Mouse (Mus musculus): Measurements from ENCODE around the gene Gm28372.

Gene Gm28372

GRCm38 (mm10) chr2:130450434-130450796 is 45.4 kb downstream of the Gm28372 start:
- no peak for DNase-seq (ENCODE audit: low read depth, low spot score)

DNA sequence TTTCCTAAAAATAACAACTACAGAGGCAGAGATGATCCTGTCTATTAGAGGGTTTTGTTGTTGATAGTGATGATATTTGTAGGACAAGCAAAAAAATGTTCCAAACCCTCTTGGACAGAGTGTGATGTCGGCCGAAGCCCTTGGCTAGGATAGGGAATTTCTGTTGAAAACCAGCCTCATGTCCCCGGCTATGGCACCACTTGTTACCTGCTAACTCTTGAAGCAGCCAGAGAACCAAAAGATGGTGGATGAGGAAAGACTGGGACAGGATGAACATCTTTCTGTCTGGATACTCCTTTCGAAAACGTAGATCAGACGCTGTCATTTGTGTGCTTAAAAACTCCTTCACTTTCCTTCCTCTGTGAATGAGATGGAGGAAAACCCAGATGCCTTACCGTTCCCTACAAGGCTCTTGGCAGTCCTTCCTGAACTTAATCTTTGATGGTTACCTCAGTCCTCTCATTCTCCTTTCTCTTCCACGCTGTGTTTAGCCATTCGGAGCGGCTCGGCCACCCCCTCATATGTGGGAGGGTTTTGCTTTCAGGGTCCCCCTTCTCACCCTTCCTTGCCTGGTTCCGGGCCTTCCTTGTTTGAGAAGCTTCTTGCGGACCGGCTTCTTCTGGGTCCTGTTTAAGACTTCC is 46.2 kb downstream of the Gm28372 start:
- no peak for DNase-seq (ENCODE audit: low read depth, low spot score)

DNA sequence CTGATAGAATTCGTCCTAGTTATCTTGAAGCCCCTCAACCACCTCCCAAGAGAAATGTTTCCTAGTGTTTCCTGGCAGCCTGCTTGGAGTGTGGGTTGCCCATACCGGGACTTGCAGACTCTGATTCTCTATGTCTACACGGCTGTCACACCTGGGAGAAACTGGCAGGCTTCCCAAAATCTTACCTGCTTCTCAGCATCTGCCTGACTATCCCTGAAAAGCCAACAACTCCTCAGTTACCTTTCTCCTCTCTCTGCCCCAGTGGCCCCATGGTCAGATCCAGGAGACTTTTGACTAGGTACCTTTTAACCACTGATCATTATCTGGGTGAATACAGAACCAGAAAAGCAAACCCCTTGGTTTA is 46.7 kb downstream of the Gm28372 start:
- DNase-seq (ENCODE audit: low read depth, low spot score), result no peak

GRCm38 (mm10) chr2:130452266-130452665 is 47.2 kb downstream of the Gm28372 start:
- no peak for DNase-seq (ENCODE audit: low read depth, low spot score)

DNA sequence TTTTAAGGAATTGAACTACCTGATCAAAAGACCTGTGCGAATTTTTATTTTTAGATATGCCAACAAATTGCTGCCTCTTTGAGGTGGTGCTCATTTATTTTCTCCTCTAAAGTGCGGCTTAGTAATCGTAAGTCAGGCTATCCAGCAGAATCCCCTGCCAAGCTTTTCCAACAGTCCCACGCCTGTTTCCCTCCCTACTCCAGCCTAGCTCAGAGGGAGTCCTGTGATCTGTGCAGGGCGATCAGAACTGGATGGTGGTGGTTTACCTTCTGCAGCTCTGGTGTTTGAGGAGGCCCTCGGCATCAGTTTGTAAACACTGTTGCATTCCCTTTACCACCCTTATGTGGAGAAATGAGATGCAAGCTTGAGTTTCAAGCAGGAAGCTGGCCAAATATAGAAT is 48.4 kb downstream of the Gm28372 start:
- no peak for DNase-seq (ENCODE audit: low read depth, low spot score)

DNA sequence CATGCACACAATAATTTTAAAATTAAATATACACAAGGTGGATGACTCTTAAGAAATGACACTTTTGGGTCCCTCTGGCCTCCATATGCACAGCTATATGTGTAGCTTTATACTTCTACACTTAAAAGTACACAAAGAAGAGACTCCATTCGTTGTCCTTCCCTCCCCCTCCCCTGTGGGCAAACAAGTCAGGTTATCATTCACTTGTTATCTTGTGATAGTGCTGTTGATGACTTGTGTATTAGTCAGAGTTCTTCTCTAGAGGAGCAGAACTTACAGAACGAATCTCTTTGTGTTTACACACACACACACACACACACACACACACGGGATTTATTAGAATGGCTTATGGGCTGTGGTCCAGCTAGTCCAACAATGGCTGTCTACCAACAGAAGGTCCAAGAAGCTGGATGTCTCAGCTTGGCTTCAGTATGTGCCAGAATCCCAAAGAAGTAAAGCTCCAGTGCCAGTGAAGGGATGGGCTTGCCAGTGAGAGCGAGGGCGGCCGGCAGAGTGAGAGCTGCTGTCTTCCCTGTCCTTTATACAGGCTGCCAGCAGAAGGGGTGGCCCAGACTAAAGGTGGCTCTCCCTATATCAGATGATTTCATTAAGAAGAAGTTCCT is 49.8 kb downstream of the Gm28372 start:
- no peak for DNase-seq (ENCODE audit: low read depth, low spot score)

Data from WW6 (cell line).